Mouse (Mus musculus) small intestine, adult 2 months (tissue): ENCODE measurements around the gene Me3.

Experiments used
- CTCF ChIP-seq: fragments of 200-500 bp; IDR thresholded peaks from 2 replicates; pipeline ENCODE4 v1.5.1; 2012; ENCODE audit warnings: low read depth, mild to moderate bottlenecking, control low read depth, inconsistent platforms, low read length, moderate library complexity, mixed read lengths; ENCODE audit not compliant: insufficient replicate concordance, insufficient read length; ENCODE audit errors: extremely low read depth
- POLR2A ChIP-seq: fragments of 200-500 bp; IDR thresholded peaks from 2 replicates; pipeline ENCODE4 v1.6.1; 2012; ENCODE audit warnings: low read depth, mild to moderate bottlenecking, control low read depth, inconsistent platforms, low read length, moderate library complexity

- TF ChIP-seq CTCF (no peak), POLR2A (no peak)
Measured at GRCm38 (mm10) chr7:89879686-89880085, 247.5 kb downstream of the Me3 start.
